Mouse (Mus musculus) lung, postnatal 0 days (tissue): ENCODE data around the gene Adgre5. TPM values are rescaled to one million over a fixed set of nuclear protein-coding genes. Genes with fewer than 3 reads are reported as not detected.

Source experiments
- ATAC-seq: fragments of 200-750 bp; cut with Nextera tagmentation; 2 replicates; pipeline ENCODE4 v1.8.0; 2017; ENCODE audit warnings: moderate library complexity
- DNase-seq: peaks from one replicate; pipeline ENCODE4 v3.0.0-alpha.2; 2016; ENCODE audit warnings: low spot score
- H3K27ac ChIP-seq: fragments of 300-500 bp; sonication (generic); 2 replicates; pipeline ENCODE4 v1.5.1; 2014; ENCODE audit warnings: antibody characterized with exemption, mild to moderate bottlenecking, low read length, mixed read lengths
- H3K27me3 ChIP-seq: fragments of 300-500 bp; sonication (generic); replicated peaks from 2 replicates; pipeline ENCODE4 v1.6.1; 2014; ENCODE audit warnings: low read length, mixed read lengths; ENCODE audit not compliant: insufficient read depth
- H3K36me3 ChIP-seq: fragments of 300-500 bp; sonication (generic); 2 replicates; pipeline ENCODE4 v1.6.1; 2014; ENCODE audit warnings: low read length, mixed read lengths; ENCODE audit not compliant: insufficient read depth
- H3K4me1 ChIP-seq: fragments of 300-500 bp; sonication (generic); 2 replicates; pipeline ENCODE4 v1.6.1; 2014; ENCODE audit warnings: antibody characterized with exemption, low read depth, low read length, mixed read lengths; ENCODE audit not compliant: insufficient read depth
- H3K4me2 ChIP-seq: fragments of 300-500 bp; sonication (generic); replicated peaks from 2 replicates; pipeline ENCODE4 v1.6.1; 2014; ENCODE audit warnings: low read depth, mild to moderate bottlenecking, low read length, moderate library complexity, mixed read lengths
- H3K4me3 ChIP-seq: fragments of 300-500 bp; sonication (generic); 2 replicates; pipeline ENCODE4 v1.5.1; 2014; ENCODE audit warnings: low read depth, low read length
- H3K9ac ChIP-seq: fragments of 300-500 bp; sonication (generic); replicated peaks from 2 replicates; pipeline ENCODE4 v1.6.1; 2014; ENCODE audit warnings: low read depth, mild to moderate bottlenecking
- H3K9me3 ChIP-seq: fragments of 300-500 bp; sonication (generic); 2 replicates; pipeline ENCODE4 v1.6.1; 2016; ENCODE audit warnings: low read length, mixed read lengths
- CTCF ChIP-seq: IDR thresholded peaks from 2 replicates; pipeline ENCODE4 v1.5.1; 2016; ENCODE audit warnings: antibody characterized with exemption, mild to moderate bottlenecking
- EP300 ChIP-seq: IDR thresholded peaks from 2 replicates; pipeline ENCODE4 v1.6.1; 2016; ENCODE audit warnings: antibody characterized with exemption, mild to moderate bottlenecking, control low read depth
- WGBS: fragments of 180-500 bp; shearing (Covaris S2); extraction: QIAGEN DNeasy Blood & Tissue Kit; methylation state at CpG from one replicate; pipeline ENCODE4 v1.1.7; 2014; 5-methylcytosine and 5-hydroxymethylcytosine counted together
- polyA plus RNA-seq: library from polyadenylated mRNA; unstranded; fragments of >200 nt; fragmentation: Nextera tagmentation; extraction: Ambion mirVana; gene quantifications from 2 replicates; pipeline ENCODE4 v1.2.1, GENCODE M21; 2015

The Adgre5 gene
- polyA plus RNA-seq, 1 experiment from 2014 or later: 145 TPM

GRCm38 (mm10) chr8:83732919-83733318 is 8.2 kb downstream of the Adgre5 start:
- no peak for DNase-seq
- no peak overlapping the region for H3K9ac ChIP-seq
- H3K4me3 ChIP-seq: no peak overlapping the region
- no peaks in the 10 kb centered on the region for H3K4me1 ChIP-seq
- no peaks in the 10 kb centered on the region for H3K27me3 ChIP-seq
- peaks cover 43% of the 10 kb centered on the region; the same call in 1 of the 2 replicates for H3K36me3 ChIP-seq
- ATAC-seq: no peak
- no peaks in the 10 kb centered on the region for H3K9me3 ChIP-seq
- no peak overlapping the region for H3K4me2 ChIP-seq
- TF ChIP-seq CTCF (no peak), EP300 (no peak)
- 60% methylated on average over 6 of the region's 6 CpGs for WGBS
- no peak overlapping the region for H3K27ac ChIP-seq

GRCm38 (mm10) chr8:83731906-83732305 is 9.2 kb downstream of the Adgre5 start:
- DNase-seq (no peak), ATAC-seq (no peak)
- Histone ChIP-seq H3K4me3 (no peak overlapping the region), H3K27me3 (no peaks in the 10 kb centered on the region), H3K9me3 (no peaks in the 10 kb centered on the region), H3K9ac (no peak overlapping the region), H3K27ac (no peak overlapping the region), H3K4me1 (no peaks in the 10 kb centered on the region), H3K4me2 (no peak overlapping the region), H3K36me3 (peaks cover 45% of the 10 kb centered on the region; the same call in 1 of the 2 replicates)
- 74% methylated on average over 5 of the region's 5 CpGs for WGBS
- TF ChIP-seq EP300: no peak
- no peak for TF ChIP-seq CTCF

GRCm38 (mm10) chr8:83729009-83729807 is 11.9 kb downstream of the Adgre5 start:
- peaks cover 61% of the 10 kb centered on the region for H3K36me3 ChIP-seq
- H3K4me3 ChIP-seq: no peak overlapping the region
- no peak overlapping the region for H3K27ac ChIP-seq
- no peaks in the 10 kb centered on the region for H3K4me1 ChIP-seq
- ATAC-seq: 0 out of 2 replicates have a peak, but pooled peaks have one; percentile 27
- no peak overlapping the region for H3K4me2 ChIP-seq
- 79% methylated on average over 11 of the region's 11 CpGs for WGBS
- H3K9me3 ChIP-seq: no peaks in the 10 kb centered on the region
- DNase-seq: peak; percentile 53
- no peak for TF ChIP-seq EP300
- peak; percentile 79 for TF ChIP-seq CTCF
- no peaks in the 10 kb centered on the region for H3K27me3 ChIP-seq
- H3K9ac ChIP-seq: no peak overlapping the region

- Histone ChIP-seq H3K4me1 (no peaks in the 10 kb centered on the region), H3K27ac (no peak overlapping the region), H3K9ac (no peak overlapping the region), H3K4me3 (no peak overlapping the region), H3K36me3 (peaks cover 74% of the 10 kb centered on the region), H3K4me2 (no peak overlapping the region), H3K27me3 (no peaks in the 10 kb centered on the region), H3K9me3 (no peaks in the 10 kb centered on the region)
- WGBS: 91% methylated on average over 8 of the region's 8 CpGs
- DNase-seq (no peak), ATAC-seq (no peak)
- no peak for TF ChIP-seq EP300
- no peak for TF ChIP-seq CTCF
These were observed 15.5 kb downstream of the Adgre5 start for GRCm38 (mm10) chr8:83725521-83726102.

GRCm38 (mm10) chr8:83724697-83725482 is 16.2 kb downstream of the Adgre5 start:
- Histone ChIP-seq H3K27ac (no peak overlapping the region), H3K36me3 (peaks cover 76% of the 10 kb centered on the region), H3K4me2 (no peak overlapping the region), H3K4me3 (no peak overlapping the region), H3K4me1 (no peaks in the 10 kb centered on the region), H3K9ac (no peak overlapping the region), H3K27me3 (no peaks in the 10 kb centered on the region), H3K9me3 (no peaks in the 10 kb centered on the region)
- DNase-seq (peak; percentile 91), ATAC-seq (peak; percentile 79)
- WGBS: 34% methylated on average over 15 of the region's 15 CpGs
- TF ChIP-seq EP300 (no peak), CTCF (peak; percentile 99)

GRCm38 (mm10) chr8:83723447-83724083 is 17.6 kb downstream of the Adgre5 start:
- Histone ChIP-seq H3K4me3 (no peak overlapping the region), H3K4me1 (no peaks in the 10 kb centered on the region), H3K27ac (no peak overlapping the region), H3K4me2 (no peak overlapping the region), H3K27me3 (no peaks in the 10 kb centered on the region), H3K9ac (no peak overlapping the region), H3K9me3 (no peaks in the 10 kb centered on the region), H3K36me3 (peaks cover 70% of the 10 kb centered on the region)
- TF ChIP-seq EP300: no peak
- no peak for TF ChIP-seq CTCF
- ATAC-seq (no peak), DNase-seq (no peak)
- 59% methylated on average over 11 of the region's 11 CpGs for WGBS
